Mouse (Mus musculus) megakaryocyte progenitor cell, adult 5-6 weeks (primary cell): ENCODE measurements at regions not wholly inside any gene's neighbourhood (a gene's known extent, or its start where the extent isn't known, plus 50 kb on each side); places are given as distances from the start of the nearest gene placed in this dataset.

Experiments
- ATAC-seq: replicated peaks from 2 replicates; pipeline ENCODE4 v1.8.0; 2016; ENCODE audit warnings: mild to moderate bottlenecking, moderate TSS enrichment, inconsistent platforms; ENCODE audit not compliant: poor library complexity

DNA sequence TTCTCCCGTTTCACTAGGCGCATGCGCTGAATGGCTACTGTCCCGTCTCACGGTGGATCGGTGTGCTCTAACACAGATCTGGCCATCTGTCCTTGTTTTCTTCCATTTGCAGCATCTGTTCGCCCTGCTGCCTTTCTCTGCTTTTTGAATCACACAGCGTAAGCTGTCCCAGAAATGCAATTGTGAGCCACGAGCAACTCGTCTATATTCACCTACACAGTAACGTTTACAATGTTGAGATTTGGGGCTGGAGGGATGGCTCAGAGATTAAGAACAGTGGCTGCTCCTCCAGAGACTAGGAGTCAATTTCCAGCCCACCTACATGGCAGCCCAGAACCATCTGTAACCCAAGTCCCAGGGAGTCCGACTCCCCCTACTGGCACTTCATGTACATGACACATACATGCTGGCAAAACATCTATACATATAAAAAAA is 72.2 kb upstream of the Cnot2 start:
- ATAC-seq = no peak

DNA sequence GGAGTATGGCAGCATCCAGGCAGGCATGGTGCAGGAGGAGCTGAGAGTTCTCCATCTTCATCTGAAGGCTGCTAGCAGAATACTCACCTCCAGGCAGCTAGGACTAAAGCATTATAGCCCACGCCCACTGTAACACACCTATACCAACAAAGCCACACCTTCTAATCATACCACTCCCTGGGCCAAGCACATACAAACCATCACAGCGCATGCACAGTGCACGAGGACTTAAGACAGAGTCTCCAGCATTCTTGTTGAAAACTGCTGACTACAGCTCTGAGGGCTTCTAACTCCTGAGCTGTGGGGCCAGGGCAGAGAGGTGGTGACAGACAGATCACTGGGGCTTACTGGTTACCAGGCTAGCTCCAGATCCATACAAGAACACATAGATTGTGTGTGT is 68.0 kb upstream of the Cnot2 start:
- no peak for ATAC-seq

DNA sequence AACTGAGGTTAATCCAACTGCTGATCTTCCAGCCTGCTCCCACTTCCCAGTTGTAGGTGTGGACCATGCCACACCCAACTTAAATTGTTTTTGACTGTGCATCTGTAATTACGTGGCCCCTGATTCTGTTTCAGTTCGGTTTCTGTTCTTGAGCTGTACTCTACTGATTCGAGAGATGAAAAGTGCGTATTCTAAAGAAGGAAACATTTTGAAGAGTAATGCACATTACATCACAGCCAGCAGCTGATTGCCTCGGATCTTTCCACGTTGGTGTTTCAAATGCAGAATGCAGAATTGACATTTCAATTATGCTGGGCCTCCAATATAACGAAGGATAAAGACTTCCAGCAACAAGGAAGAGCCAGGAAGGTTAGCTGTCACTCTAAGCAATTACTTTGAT is 64.7 kb upstream of the Cnot2 start:
- ATAC-seq = no peak

DNA sequence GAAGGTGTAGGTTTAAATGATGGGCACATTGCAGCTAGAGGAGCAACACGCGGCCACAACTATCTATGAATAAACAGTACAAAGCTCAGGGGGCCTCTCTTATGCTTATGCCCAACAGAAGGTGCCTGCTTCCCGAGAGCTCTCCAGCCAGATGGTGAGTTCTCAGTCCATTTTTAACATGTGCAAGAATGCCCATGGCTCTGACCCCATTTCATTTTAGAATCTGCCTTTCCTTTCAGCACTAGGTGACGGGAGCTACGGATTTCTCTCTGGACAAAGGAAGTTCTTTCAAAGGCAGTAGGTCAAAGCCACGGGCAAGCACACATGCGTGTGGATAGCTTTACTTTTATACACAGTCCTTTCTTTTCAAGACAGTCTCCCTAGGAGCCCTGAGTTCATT is 64.3 kb upstream of the Cnot2 start:
- no peak for ATAC-seq

DNA sequence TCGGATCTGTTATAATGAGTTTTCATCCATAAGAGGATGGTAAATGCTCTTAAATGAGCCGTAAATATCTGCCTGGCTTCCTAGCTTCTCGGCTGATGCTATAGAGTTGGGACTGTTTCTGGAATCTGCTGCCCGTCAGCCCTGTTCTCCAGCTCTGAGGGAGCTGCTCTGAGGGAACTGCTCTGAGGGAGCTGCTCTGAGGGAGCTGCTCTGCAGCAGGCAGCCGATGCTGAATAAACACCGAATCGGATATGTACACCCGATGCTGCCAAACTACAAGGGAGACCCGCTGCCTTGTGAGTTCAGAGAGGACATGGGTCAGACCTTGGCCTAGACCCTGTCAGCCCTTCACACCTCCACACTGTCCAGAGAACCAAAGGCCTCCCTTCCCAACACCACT is 63.8 kb upstream of the Cnot2 start:
- ATAC-seq = no peak
